Mouse (Mus musculus) liver, adult (tissue): ENCODE measurements around the gene Slc16a3.

Experiments
- GATA4 ChIP-seq: IDR thresholded peaks from 2 replicates; pipeline ENCODE4 v1.6.1; 2014; ENCODE audit warnings: mild to moderate bottlenecking, low read length; ENCODE audit not compliant: insufficient replicate concordance

Slc16a3 gene

GRCm38 (mm10) chr11:120938795-120939194 lies 9.5 kb upstream of the Slc16a3 start:
- TF ChIP-seq GATA4, result no peak

- TF ChIP-seq GATA4, result no peak
Measured at GRCm38 (mm10) chr11:120939712-120940341, 8.5 kb upstream of the Slc16a3 start.

GRCm38 (mm10) chr11:120940959-120941358 lies 7.3 kb upstream of the Slc16a3 start:
- no peak for TF ChIP-seq GATA4

- no peak for TF ChIP-seq GATA4
Measured at GRCm38 (mm10) chr11:120945266-120945665, 3.0 kb upstream of the Slc16a3 start.

GRCm38 (mm10) chr11:120945926-120946325 lies 2.4 kb upstream of the Slc16a3 start:
- TF ChIP-seq GATA4, result no peak

- TF ChIP-seq GATA4, result no peak
Measured at GRCm38 (mm10) chr11:120948861-120949851, 876 bp downstream of the Slc16a3 start.

- TF ChIP-seq GATA4, result no peak
Measured at GRCm38 (mm10) chr11:120949863-120950262, 1.6 kb downstream of the Slc16a3 start.

GRCm38 (mm10) chr11:120950281-120951202 lies 2.3 kb downstream of the Slc16a3 start:
- peak; percentile 36; the same call in 1 of the 2 replicates for TF ChIP-seq GATA4

GRCm38 (mm10) chr11:120951237-120951636 lies 3.0 kb downstream of the Slc16a3 start:
- TF ChIP-seq GATA4, result no peak

- TF ChIP-seq GATA4, result no peak
Measured at GRCm38 (mm10) chr11:120951731-120952730, 3.8 kb downstream of the Slc16a3 start.

GRCm38 (mm10) chr11:120954936-120955335 lies 6.7 kb downstream of the Slc16a3 start:
- TF ChIP-seq GATA4, result no peak

- TF ChIP-seq GATA4, result no peak
Measured at GRCm38 (mm10) chr11:120955701-120956100, 7.4 kb downstream of the Slc16a3 start.

- TF ChIP-seq GATA4, result no peak
Measured at GRCm38 (mm10) chr11:120957052-120957451, 8.8 kb downstream of the Slc16a3 start.
